Mouse (Mus musculus) heart, adult 2 months (tissue): ENCODE results near the gene Fbxl13.

Source experiments
- CTCF ChIP-seq: fragments of 200-600 bp; IDR thresholded peaks from 2 replicates; pipeline ENCODE4 v1.8.1; 2022; ENCODE audit warnings: antibody characterized with exemption, mild to moderate bottlenecking, moderate library complexity
- EP300 ChIP-seq: fragments of 200-500 bp; IDR thresholded peaks from 2 replicates; pipeline ENCODE4 v1.6.1; 2011; ENCODE audit warnings: low read depth, low read length, control low read depth; ENCODE audit not compliant: insufficient read depth

GRCm38 (mm10) chr5:21687042-21687441 lies 41.6 kb upstream of the Fbxl13 start:
- no peak for TF ChIP-seq CTCF
- TF ChIP-seq EP300, result no peak
